Mouse (Mus musculus) intestine, embryonic 15.5 days (tissue): ENCODE measurements around the gene Rab27a. TPM values are rescaled to one million over a fixed set of nuclear protein-coding genes. Genes with fewer than 3 reads are reported as not detected.

Experiments used
- ATAC-seq: fragments of 200-750 bp; cut with Nextera tagmentation; 2 replicates; pipeline ENCODE4 v1.8.0; 2017; ENCODE audit warnings: moderate TSS enrichment, moderate library complexity
- H3K27ac ChIP-seq: fragments of 300-500 bp; sonication (generic); 2 replicates; pipeline ENCODE4 v1.5.1; 2015; ENCODE audit warnings: mild to moderate bottlenecking, inconsistent platforms
- H3K27me3 ChIP-seq: fragments of 300-500 bp; sonication (generic); replicated peaks from 2 replicates; pipeline ENCODE4 v1.6.1; 2015; ENCODE audit warnings: inconsistent platforms
- H3K36me3 ChIP-seq: fragments of 300-500 bp; sonication (generic); 2 replicates; pipeline ENCODE4 v1.6.1; 2015; ENCODE audit warnings: inconsistent platforms
- H3K4me1 ChIP-seq: fragments of 300-500 bp; sonication (generic); replicated peaks from 2 replicates; pipeline ENCODE4 v1.6.1; 2015; ENCODE audit warnings: inconsistent platforms
- H3K4me2 ChIP-seq: fragments of 300-500 bp; sonication (generic); replicated peaks from 2 replicates; pipeline ENCODE4 v1.6.1; 2015; ENCODE audit warnings: mild to moderate bottlenecking, inconsistent platforms
- H3K4me3 ChIP-seq: fragments of 300-500 bp; sonication (generic); replicated peaks from 2 replicates; pipeline ENCODE4 v1.5.1; 2015; ENCODE audit warnings: inconsistent platforms
- H3K9ac ChIP-seq: fragments of 300-500 bp; sonication (generic); 2 replicates; pipeline ENCODE4 v1.6.1; 2015; ENCODE audit warnings: inconsistent platforms
- H3K9me3 ChIP-seq: fragments of 300-500 bp; sonication (generic); 2 replicates; pipeline ENCODE4 v1.6.1; 2016; ENCODE audit warnings: inconsistent platforms
- WGBS: fragments of 180-500 bp; shearing (Covaris S2); methylation state at CpG from one replicate; pipeline ENCODE4 v1.1.7; 2015; 5-methylcytosine and 5-hydroxymethylcytosine counted together
- polyA plus RNA-seq: library from polyadenylated mRNA; unstranded; fragments of >200 nt; fragmentation: Nextera tagmentation; extraction: Ambion mirVana; gene quantifications from 2 replicates; pipeline ENCODE4 v1.2.1, GENCODE M21; 2015

Gene Rab27a
- polyA plus RNA-seq, 1 experiment from 2014 or later = 7.9 TPM

- Histone ChIP-seq H3K9ac (no peak overlapping the region), H3K4me1 (no peaks in the 10 kb centered on the region), H3K9me3 (no peaks in the 10 kb centered on the region), H3K4me3 (no peak overlapping the region), H3K4me2 (no peak overlapping the region), H3K27ac (no peak overlapping the region), H3K27me3 (no peaks in the 10 kb centered on the region), H3K36me3 (no peaks in the 10 kb centered on the region)
- WGBS = 50% methylated on average over 7 of the region's 7 CpGs
- ATAC-seq = no peak
These were observed 35.2 kb downstream of the Rab27a start for GRCm38 (mm10) chr9:73079801-73080325.

GRCm38 (mm10) chr9:73082291-73083000 is 37.8 kb downstream of the Rab27a start:
- Histone ChIP-seq H3K9ac (no peak overlapping the region), H3K27me3 (no peaks in the 10 kb centered on the region), H3K9me3 (no peaks in the 10 kb centered on the region), H3K4me3 (no peak overlapping the region), H3K4me2 (no peak overlapping the region), H3K4me1 (no peaks in the 10 kb centered on the region), H3K27ac (no peak overlapping the region), H3K36me3 (no peaks in the 10 kb centered on the region)
- WGBS = 77% methylated on average over 8 of the region's 8 CpGs
- no peak for ATAC-seq

- no peaks in the 10 kb centered on the region for H3K4me1 ChIP-seq
- no peak for ATAC-seq
- H3K4me2 ChIP-seq = no peak overlapping the region
- H3K27me3 ChIP-seq = no peaks in the 10 kb centered on the region
- H3K27ac ChIP-seq = no peak overlapping the region
- H3K9ac ChIP-seq = no peak overlapping the region
- H3K9me3 ChIP-seq = no peaks in the 10 kb centered on the region
- 74% methylated on average over 6 of the region's 6 CpGs for WGBS
- no peak overlapping the region for H3K4me3 ChIP-seq
- no peaks in the 10 kb centered on the region for H3K36me3 ChIP-seq
These were observed 39.3 kb downstream of the Rab27a start for GRCm38 (mm10) chr9:73083956-73084355.

GRCm38 (mm10) chr9:73085845-73086244 is 41.2 kb downstream of the Rab27a start:
- Histone ChIP-seq H3K9ac (no peak overlapping the region), H3K27ac (no peak overlapping the region), H3K4me3 (no peak overlapping the region), H3K27me3 (no peaks in the 10 kb centered on the region), H3K9me3 (no peaks in the 10 kb centered on the region), H3K4me2 (no peak overlapping the region), H3K4me1 (no peaks in the 10 kb centered on the region), H3K36me3 (no peaks in the 10 kb centered on the region)
- WGBS = 71% methylated on average over 6 of the region's 6 CpGs
- no peak for ATAC-seq

- Histone ChIP-seq H3K27ac (no peak overlapping the region), H3K4me2 (no peak overlapping the region), H3K9ac (no peak overlapping the region), H3K4me1 (no peaks in the 10 kb centered on the region), H3K36me3 (no peaks in the 10 kb centered on the region), H3K27me3 (no peaks in the 10 kb centered on the region), H3K9me3 (no peaks in the 10 kb centered on the region), H3K4me3 (no peak overlapping the region)
- ATAC-seq = no peak
- 61% methylated on average over 8 of the region's 8 CpGs for WGBS
These were observed 42.5 kb downstream of the Rab27a start for GRCm38 (mm10) chr9:73087121-73087520.

GRCm38 (mm10) chr9:73087581-73087980 is 42.9 kb downstream of the Rab27a start:
- no peak for ATAC-seq
- no peaks in the 10 kb centered on the region for H3K27me3 ChIP-seq
- no peak overlapping the region for H3K9ac ChIP-seq
- no peak overlapping the region for H3K27ac ChIP-seq
- H3K9me3 ChIP-seq = no peaks in the 10 kb centered on the region
- H3K4me1 ChIP-seq = no peaks in the 10 kb centered on the region
- no peak overlapping the region for H3K4me3 ChIP-seq
- no peak overlapping the region for H3K4me2 ChIP-seq
- WGBS = 77% methylated on average over 5 of the region's 5 CpGs
- no peaks in the 10 kb centered on the region for H3K36me3 ChIP-seq

- no peak overlapping the region for H3K4me2 ChIP-seq
- no peak overlapping the region for H3K9ac ChIP-seq
- H3K9me3 ChIP-seq = no peaks in the 10 kb centered on the region
- 64% methylated on average over 16 of the region's 16 CpGs for WGBS
- H3K27ac ChIP-seq = no peak overlapping the region
- peak; percentile 78 for ATAC-seq
- no peaks in the 10 kb centered on the region for H3K4me1 ChIP-seq
- H3K4me3 ChIP-seq = no peak overlapping the region
- H3K36me3 ChIP-seq = no peaks in the 10 kb centered on the region
- no peaks in the 10 kb centered on the region for H3K27me3 ChIP-seq
These were observed 44.7 kb downstream of the Rab27a start for GRCm38 (mm10) chr9:73089222-73089920.

GRCm38 (mm10) chr9:73090121-73090520 is 45.5 kb downstream of the Rab27a start:
- no peak for ATAC-seq
- no peaks in the 10 kb centered on the region for H3K27me3 ChIP-seq
- no peak overlapping the region for H3K4me2 ChIP-seq
- no peaks in the 10 kb centered on the region for H3K9me3 ChIP-seq
- H3K9ac ChIP-seq = no peak overlapping the region
- no peaks in the 10 kb centered on the region for H3K36me3 ChIP-seq
- no peak overlapping the region for H3K4me3 ChIP-seq
- no peaks in the 10 kb centered on the region for H3K4me1 ChIP-seq
- no peak overlapping the region for H3K27ac ChIP-seq
- 84% methylated on average over 10 of the region's 10 CpGs for WGBS

GRCm38 (mm10) chr9:73091747-73092146 is 47.1 kb downstream of the Rab27a start:
- Histone ChIP-seq H3K9me3 (no peaks in the 10 kb centered on the region), H3K27ac (no peak overlapping the region)
- ATAC-seq = no peak

GRCm38 (mm10) chr9:73094580-73094979 is 49.9 kb downstream of the Rab27a start:
- no peak overlapping the region for H3K4me2 ChIP-seq
- no peak overlapping the region for H3K27ac ChIP-seq
- H3K4me3 ChIP-seq = no peak overlapping the region
- no peaks in the 10 kb centered on the region for H3K9me3 ChIP-seq
- H3K4me1 ChIP-seq = no peaks in the 10 kb centered on the region
- H3K9ac ChIP-seq = no peak overlapping the region
- WGBS = 27% methylated on average over 17 of the region's 17 CpGs
- H3K27me3 ChIP-seq = no peaks in the 10 kb centered on the region
- peak; percentile 88 for ATAC-seq
- H3K36me3 ChIP-seq = no peaks in the 10 kb centered on the region

More at GRCm38 (mm10) chr9:73091747-73092146, 47.1 kb downstream of the Rab27a start:
- WGBS = 4% methylated on average over 1 of the region's 1 CpGs
- no peaks in the 10 kb centered on the region for H3K36me3 ChIP-seq
- no peak overlapping the region for H3K4me3 ChIP-seq
- H3K27me3 ChIP-seq = no peaks in the 10 kb centered on the region
- no peak overlapping the region for H3K4me2 ChIP-seq
- H3K4me1 ChIP-seq = no peaks in the 10 kb centered on the region
- no peak overlapping the region for H3K9ac ChIP-seq

- Histone ChIP-seq H3K4me2 (no peak overlapping the region), H3K4me3 (no peak overlapping the region), H3K4me1 (peaks cover under 1% of the 10 kb centered on the region; the same call in 1 of the 2 replicates), H3K27me3 (peaks cover 3% of the 10 kb centered on the region; the same call in 1 of the 2 replicates), H3K27ac (no peak overlapping the region), H3K9ac (no peak overlapping the region), H3K36me3 (no peaks in the 10 kb centered on the region), H3K9me3 (no peaks in the 10 kb centered on the region)
- no peak for ATAC-seq
- 76% methylated on average over 2 of the region's 2 CpGs for WGBS
These were observed 53.2 kb downstream of the Rab27a start for GRCm38 (mm10) chr9:73097898-73098297.

- Histone ChIP-seq H3K4me2 (no peak within 1 kb of the TSS), H3K36me3 (no peaks in the 10 kb centered on the region), H3K9me3 (no peaks in the 10 kb centered on the region), H3K4me1 (peaks cover 9% of the 10 kb centered on the region), H3K4me3 (no peak within 1 kb of the TSS), H3K27me3 (peaks cover 3% of the 10 kb centered on the region; the same call in 1 of the 2 replicates), H3K27ac (no peak within 1 kb of the TSS), H3K9ac (no peak within 1 kb of the TSS)
- WGBS = 85% methylated on average over 5 of the region's 5 CpGs
- no peak for ATAC-seq
These were observed 56.9 kb downstream of the Rab27a start, which contains the start of gene Khdc3 for GRCm38 (mm10) chr9:73101536-73101935. TSS of gene Khdc3 (plus strand) at chr9:73101836.
